Mouse (Mus musculus) brain, adult 2 months (tissue): Measurements from ENCODE around the gene Cars.
"Not testable (repeated sequence)": the region's sequence is repeated elsewhere in the genome, so short reads cannot be mapped to it uniquely, and the experiment has no call there.

Experiments
- DNase-seq: peaks from one replicate; pipeline ENCODE4 v3.0.0; 2011; ENCODE audit warnings: low read depth, low spot score

The Cars gene

GRCm38 (mm10) chr7:143599428-143600230 lies at the start of gene Cars:
Cars (minus strand) TSS chr7:143600090.
- peak; percentile 97 for DNase-seq

- peak; percentile 89 for DNase-seq
Measured at GRCm38 (mm10) chr7:143649034-143649768, 49.3 kb upstream of the Cars start, which contains the start of gene Tnfrsf22. Tnfrsf22 (minus strand) TSS chr7:143649661.

GRCm38 (mm10) chr7:143643949-143644348 lies 44.1 kb upstream of the Cars start:
- DNase-seq, result not testable (repeated sequence)

GRCm38 (mm10) chr7:143636674-143637073 lies 36.8 kb upstream of the Cars start:
- no peak for DNase-seq

GRCm38 (mm10) chr7:143631503-143631902 lies 31.6 kb upstream of the Cars start:
- DNase-seq, result no peak

- no peak for DNase-seq
Measured at GRCm38 (mm10) chr7:143629501-143629900, 29.6 kb upstream of the Cars start.

GRCm38 (mm10) chr7:143628540-143628939 lies 28.6 kb upstream of the Cars start, which contains the start of gene Tnfrsf26:
Tnfrsf26 (minus strand) TSS chr7:143628722.
- DNase-seq, result no peak

GRCm38 (mm10) chr7:143627555-143628286 lies 27.8 kb upstream of the Cars start:
- no peak for DNase-seq

- no peak for DNase-seq
Measured at GRCm38 (mm10) chr7:143626178-143626577, 26.3 kb upstream of the Cars start.

- DNase-seq, result no peak
Measured at GRCm38 (mm10) chr7:143625151-143625550, 25.3 kb upstream of the Cars start.

- no peak for DNase-seq
Measured at GRCm38 (mm10) chr7:143624561-143624960, 24.7 kb upstream of the Cars start.

GRCm38 (mm10) chr7:143620951-143621350 lies 21.1 kb upstream of the Cars start:
- DNase-seq, result peak; percentile 50

GRCm38 (mm10) chr7:143614404-143615135 lies 14.7 kb upstream of the Cars start:
- no peak for DNase-seq

GRCm38 (mm10) chr7:143612215-143612614 lies 12.3 kb upstream of the Cars start:
- DNase-seq, result no peak

- DNase-seq, result no peak
Measured at GRCm38 (mm10) chr7:143605321-143605720, 5.4 kb upstream of the Cars start.

- no peak for DNase-seq
Measured at GRCm38 (mm10) chr7:143604889-143605288, 5.0 kb upstream of the Cars start.

- no peak for DNase-seq
Measured at GRCm38 (mm10) chr7:143601705-143602104, 1.8 kb upstream of the Cars start.

- DNase-seq, result no peak
Measured at GRCm38 (mm10) chr7:143600231-143600740, 396 bp upstream of the Cars start.

GRCm38 (mm10) chr7:143594865-143595264 lies 5.0 kb downstream of the Cars start:
- DNase-seq, result peak; percentile 42

- no peak for DNase-seq
Measured at GRCm38 (mm10) chr7:143592255-143592654, 7.6 kb downstream of the Cars start.

- peak; percentile 50 for DNase-seq
Measured at GRCm38 (mm10) chr7:143588006-143588405, 11.9 kb downstream of the Cars start.
